Mouse (Mus musculus) midbrain, embryonic 11.5 days (tissue): Measurements from ENCODE around the gene Nr2f2. TPM values are rescaled to one million over a fixed set of nuclear protein-coding genes. Genes with fewer than 3 reads are reported as not detected.

Experiments used
- ATAC-seq: fragments of 200-750 bp; cut with Nextera tagmentation; 2 replicates; pipeline ENCODE4 v1.8.0; 2017; ENCODE audit warnings: moderate TSS enrichment, moderate library complexity; ENCODE audit not compliant: low FRiP score
- DNase-seq: peaks from one replicate; pipeline ENCODE4 v3.0.0; 2015; ENCODE audit warnings: low spot score; ENCODE audit errors: missing footprints
- H3K27ac ChIP-seq: fragments of 300-500 bp; sonication (generic); 2 replicates; pipeline ENCODE4 v1.5.1; 2014; ENCODE audit warnings: low read depth, low read length
- H3K27me3 ChIP-seq: fragments of 300-500 bp; sonication (generic); 2 replicates; pipeline ENCODE4 v1.6.1; 2014; ENCODE audit warnings: mild to moderate bottlenecking, low read length, moderate library complexity, mixed read lengths; ENCODE audit not compliant: control insufficient read depth, insufficient read depth
- H3K36me3 ChIP-seq: fragments of 300-500 bp; sonication (generic); 2 replicates; pipeline ENCODE4 v1.6.1; 2014; ENCODE audit warnings: mild to moderate bottlenecking, low read length, moderate library complexity, mixed read lengths; ENCODE audit not compliant: control insufficient read depth, insufficient read depth
- H3K4me1 ChIP-seq: fragments of 300-500 bp; sonication (generic); 2 replicates; pipeline ENCODE4 v1.6.1; 2014; ENCODE audit warnings: low read length; ENCODE audit not compliant: control insufficient read depth, insufficient read depth
- H3K4me2 ChIP-seq: fragments of 300-500 bp; sonication (generic); 2 replicates; pipeline ENCODE4 v1.6.1; 2014; ENCODE audit warnings: mild to moderate bottlenecking, moderate library complexity
- H3K4me3 ChIP-seq: fragments of 300-500 bp; sonication (generic); 2 replicates; pipeline ENCODE4 v1.5.1; 2014; ENCODE audit warnings: low read depth, low read length
- H3K9ac ChIP-seq: fragments of 300-500 bp; sonication (generic); 2 replicates; pipeline ENCODE4 v1.6.1; 2014; ENCODE audit warnings: low read length
- H3K9me3 ChIP-seq: fragments of 300-500 bp; sonication (generic); 2 replicates; pipeline ENCODE4 v1.6.1; 2016; ENCODE audit warnings: low read length; ENCODE audit not compliant: control insufficient read depth
- WGBS: fragments of 180-500 bp; shearing (Covaris S2); extraction: QIAGEN DNeasy Blood & Tissue Kit; methylation state at CpG from one replicate; pipeline ENCODE4 v1.1.7; 2014; 5-methylcytosine and 5-hydroxymethylcytosine counted together
- polyA plus RNA-seq: library from polyadenylated mRNA; unstranded; fragments of >200 nt; fragmentation: Nextera tagmentation; extraction: Ambion mirVana; gene quantifications from 2 replicates; pipeline ENCODE4 v1.2.1, GENCODE M21; 2014

The Nr2f2 gene
- 114 and 122 TPM in 2 replicates for polyA plus RNA-seq

- ATAC-seq: no peak
- 0% methylated on average over 16 of the region's 16 CpGs for WGBS
- Histone ChIP-seq H3K4me2 (peak within 1 kb of the TSS; percentile 71), H3K4me3 (peak within 1 kb of the TSS; percentile 41), H3K27me3 (peaks cover 50% of the 10 kb centered on the region), H3K4me1 (peaks cover 18% of the 10 kb centered on the region), H3K27ac (peak within 1 kb of the TSS; percentile 90), H3K9me3 (no peaks in the 10 kb centered on the region), H3K36me3 (no peaks in the 10 kb centered on the region), H3K9ac (peak within 1 kb of the TSS; percentile 80)
- peak; percentile 95 for DNase-seq
These were observed at the start of gene Nr2f2 for GRCm38 (mm10) chr7:70365941-70366807. Gene Nr2f2, minus strand, starts transcription at chr7:70366735.

GRCm38 (mm10) chr7:70414461-70414860, 47.9 kb upstream of the Nr2f2 start:
- DNase-seq: peak; percentile 61
- Histone ChIP-seq H3K36me3 (no peaks in the 10 kb centered on the region), H3K9me3 (no peaks in the 10 kb centered on the region), H3K27me3 (no peaks in the 10 kb centered on the region), H3K27ac (no peak overlapping the region), H3K4me1 (no peaks in the 10 kb centered on the region), H3K4me2 (no peak overlapping the region), H3K4me3 (no peak overlapping the region), H3K9ac (no peak overlapping the region)
- ATAC-seq: no peak
- WGBS: 86% methylated on average over 4 of the region's 4 CpGs

- Histone ChIP-seq H3K9me3 (no peaks in the 10 kb centered on the region), H3K4me1 (no peaks in the 10 kb centered on the region), H3K4me2 (no peak overlapping the region), H3K4me3 (no peak overlapping the region), H3K36me3 (no peaks in the 10 kb centered on the region; the same call in 1 of the 2 replicates), H3K9ac (no peak overlapping the region), H3K27me3 (no peaks in the 10 kb centered on the region), H3K27ac (no peak overlapping the region)
- no peak for ATAC-seq
- WGBS: 77% methylated on average over 4 of the region's 4 CpGs
- DNase-seq: peak; percentile 78
These were observed 47.1 kb upstream of the Nr2f2 start for GRCm38 (mm10) chr7:70413646-70414045.

- H3K36me3 ChIP-seq: no peaks in the 10 kb centered on the region; the same call in 1 of the 2 replicates
- WGBS: 92% methylated on average over 7 of the region's 7 CpGs
- no peak overlapping the region for H3K27ac ChIP-seq
These were observed 46.4 kb upstream of the Nr2f2 start for GRCm38 (mm10) chr7:70412900-70413299.

GRCm38 (mm10) chr7:70410350-70410749, 43.8 kb upstream of the Nr2f2 start:
- DNase-seq (no peak), ATAC-seq (no peak)
- Histone ChIP-seq H3K36me3 (no peaks in the 10 kb centered on the region; the same call in 1 of the 2 replicates), H3K4me3 (no peak overlapping the region), H3K9me3 (no peaks in the 10 kb centered on the region), H3K27me3 (no peaks in the 10 kb centered on the region), H3K9ac (no peak overlapping the region), H3K27ac (no peak overlapping the region), H3K4me1 (no peaks in the 10 kb centered on the region), H3K4me2 (no peak overlapping the region)
- 95% methylated on average over 3 of the region's 3 CpGs for WGBS

More at GRCm38 (mm10) chr7:70412900-70413299, 46.4 kb upstream of the Nr2f2 start:
- Histone ChIP-seq H3K4me1 (no peaks in the 10 kb centered on the region), H3K27me3 (no peaks in the 10 kb centered on the region), H3K4me3 (no peak overlapping the region), H3K9ac (no peak overlapping the region), H3K9me3 (no peaks in the 10 kb centered on the region), H3K4me2 (no peak overlapping the region)
- ATAC-seq: no peak
- peak; percentile 41 for DNase-seq

- DNase-seq (no peak), ATAC-seq (no peak)
- H3K9ac ChIP-seq: no peak overlapping the region
- 92% methylated on average over 11 of the region's 11 CpGs for WGBS
- H3K4me1 ChIP-seq: no peaks in the 10 kb centered on the region
- no peaks in the 10 kb centered on the region; the same call in 1 of the 2 replicates for H3K36me3 ChIP-seq
- no peak overlapping the region for H3K27ac ChIP-seq
- H3K27me3 ChIP-seq: no peaks in the 10 kb centered on the region
- no peak overlapping the region for H3K4me2 ChIP-seq
- no peak overlapping the region for H3K4me3 ChIP-seq
- H3K9me3 ChIP-seq: no peaks in the 10 kb centered on the region
These were observed 43.4 kb upstream of the Nr2f2 start for GRCm38 (mm10) chr7:70409890-70410289.

- no peaks in the 10 kb centered on the region for H3K4me1 ChIP-seq
- H3K9me3 ChIP-seq: no peaks in the 10 kb centered on the region
- no peak overlapping the region for H3K4me2 ChIP-seq
- DNase-seq: no peak
- WGBS: 85% methylated on average over 3 of the region's 3 CpGs
- H3K4me3 ChIP-seq: no peak overlapping the region
- no peak overlapping the region for H3K9ac ChIP-seq
- H3K36me3 ChIP-seq: no peaks in the 10 kb centered on the region; the same call in 1 of the 2 replicates
- H3K27me3 ChIP-seq: no peaks in the 10 kb centered on the region
- ATAC-seq: no peak
- no peak overlapping the region for H3K27ac ChIP-seq
These were observed 42.3 kb upstream of the Nr2f2 start for GRCm38 (mm10) chr7:70408814-70409213.

- Histone ChIP-seq H3K9me3 (no peaks in the 10 kb centered on the region), H3K4me1 (no peaks in the 10 kb centered on the region), H3K27ac (no peak overlapping the region), H3K27me3 (no peaks in the 10 kb centered on the region), H3K9ac (no peak overlapping the region), H3K4me2 (no peak overlapping the region), H3K36me3 (no peaks in the 10 kb centered on the region; the same call in 1 of the 2 replicates), H3K4me3 (no peak overlapping the region)
- WGBS: 93% methylated on average over 11 of the region's 11 CpGs
- DNase-seq (no peak), ATAC-seq (no peak)
These were observed 40.6 kb upstream of the Nr2f2 start for GRCm38 (mm10) chr7:70407123-70407522.

GRCm38 (mm10) chr7:70406527-70406926, 40.0 kb upstream of the Nr2f2 start:
- Histone ChIP-seq H3K9ac (no peak overlapping the region), H3K36me3 (no peaks in the 10 kb centered on the region; the same call in 1 of the 2 replicates), H3K4me3 (no peak overlapping the region), H3K9me3 (no peaks in the 10 kb centered on the region), H3K27me3 (no peaks in the 10 kb centered on the region), H3K4me2 (no peak overlapping the region), H3K4me1 (no peaks in the 10 kb centered on the region), H3K27ac (no peak overlapping the region)
- DNase-seq (no peak), ATAC-seq (no peak)
- WGBS: 90% methylated on average over 11 of the region's 11 CpGs
